Mouse (Mus musculus) cerebellum, adult 2 months (tissue): ENCODE measurements around the gene Eif4g3. TPM values are rescaled to one million over a fixed set of nuclear protein-coding genes. Genes with fewer than 3 reads are reported as not detected.

Source experiments
- DNase-seq, 2 experiments: peaks; one replicate each; pipeline ENCODE4 v3.0.0; 2021
- H3K27ac ChIP-seq: fragments of 200-500 bp; 2 replicates; pipeline ENCODE4 v1.5.1; 2012; ENCODE audit warnings: low read length, control low read depth, inconsistent platforms; ENCODE audit not compliant: insufficient read depth
- H3K27me3 ChIP-seq: fragments of 200-500 bp; 2 replicates; pipeline ENCODE4 v1.6.1; 2012; ENCODE audit warnings: inconsistent platforms, mild to moderate bottlenecking, low read length, moderate library complexity; ENCODE audit not compliant: control insufficient read depth, insufficient read depth
- H3K4me1 ChIP-seq: fragments of 200-500 bp; 2 replicates; pipeline ENCODE4 v1.6.1; 2011; ENCODE audit warnings: low read length; ENCODE audit not compliant: control insufficient read depth, insufficient read depth
- H3K4me3 ChIP-seq: fragments of 200-500 bp; replicated peaks from 2 replicates; pipeline ENCODE3; 2011; ENCODE audit warnings: mild to moderate bottlenecking, low read depth, low read length, control low read depth; ENCODE audit not compliant: insufficient read depth
- CTCF ChIP-seq: fragments of 200-500 bp; IDR thresholded peaks from 2 replicates; pipeline ENCODE4 v1.5.1; 2011; ENCODE audit warnings: low read depth, mild to moderate bottlenecking, control low read depth, low read length, moderate library complexity, borderline replicate concordance; ENCODE audit not compliant: insufficient read depth
- POLR2A ChIP-seq: fragments of 200-500 bp; IDR thresholded peaks from 2 replicates; pipeline ENCODE4 v1.6.1; 2011; ENCODE audit warnings: low read length, control low read depth, borderline replicate concordance; ENCODE audit not compliant: insufficient read depth
- WGBS: fragments of 180-500 bp; shearing (Covaris S2); methylation state at CpG from one replicate; pipeline ENCODE4 v1.1.7; 2018; 5-methylcytosine and 5-hydroxymethylcytosine counted together
- polyA plus RNA-seq: library from polyadenylated mRNA; depleted of rRNA; stranded (reverse); fragments of >200 nt; gene quantifications from 2 replicates; pipeline ENCODE4 v1.2.3, GENCODE M21; 2012

The Eif4g3 gene
- polyA plus RNA-seq, 1 experiment, result 156 TPM

DNA sequence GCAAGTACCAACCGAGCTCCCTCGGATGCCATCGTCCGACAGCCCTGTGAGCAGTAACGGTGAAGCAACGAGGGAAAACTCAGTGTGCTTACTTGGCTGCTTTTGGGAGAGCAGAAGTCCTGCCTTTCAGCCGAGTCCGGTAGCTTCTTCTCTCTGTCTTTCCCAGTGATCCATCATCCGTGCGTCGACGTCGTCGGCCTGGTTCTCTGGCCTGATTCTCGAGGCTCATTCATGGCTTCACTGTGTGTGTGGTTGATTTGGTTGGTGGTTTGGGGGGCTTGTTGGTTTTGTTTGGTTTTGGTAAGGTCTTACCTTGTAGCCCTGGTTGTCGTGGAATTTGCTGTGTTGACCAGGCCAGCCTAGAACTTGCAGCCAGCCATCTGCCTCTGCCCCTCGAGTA lies 145.0 kb downstream of the Eif4g3 start:
- H3K27me3 ChIP-seq, result no peaks in the 10 kb centered on the region
- 83% methylated on average over 17 of the region's 17 CpGs for WGBS
- no peak for DNase-seq
- H3K4me3 ChIP-seq, result no peak overlapping the region
- TF ChIP-seq CTCF (no peak), POLR2A (no peak)
- peaks cover 7% of the 10 kb centered on the region for H3K4me1 ChIP-seq
- no peak overlapping the region for H3K27ac ChIP-seq

DNA sequence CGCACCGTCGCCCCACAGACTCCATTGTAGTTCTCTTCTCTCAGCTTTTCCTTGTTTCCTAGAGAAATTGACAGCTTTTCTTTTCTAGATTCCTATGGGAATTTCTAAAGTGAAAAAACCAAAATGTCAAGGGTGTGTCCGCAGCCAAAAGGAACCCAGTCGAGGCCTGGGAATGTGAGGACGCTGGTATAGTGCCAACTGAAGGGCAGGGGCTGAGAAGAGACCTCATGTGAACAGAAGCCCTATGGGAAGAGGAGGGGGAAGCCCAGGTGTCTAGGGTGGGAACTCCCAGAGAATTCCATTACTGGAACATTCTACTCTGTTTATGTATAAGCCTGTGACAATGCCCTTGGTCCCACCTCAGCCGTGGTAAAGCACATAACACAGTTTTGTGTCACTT lies 145.4 kb downstream of the Eif4g3 start:
- Histone ChIP-seq H3K4me1 (peaks cover 6% of the 10 kb centered on the region), H3K27ac (no peak overlapping the region), H3K27me3 (no peaks in the 10 kb centered on the region), H3K4me3 (no peak overlapping the region)
- 71% methylated on average over 7 of the region's 7 CpGs for WGBS
- DNase-seq, result no peak
- TF ChIP-seq POLR2A (no peak), CTCF (no peak)

DNA sequence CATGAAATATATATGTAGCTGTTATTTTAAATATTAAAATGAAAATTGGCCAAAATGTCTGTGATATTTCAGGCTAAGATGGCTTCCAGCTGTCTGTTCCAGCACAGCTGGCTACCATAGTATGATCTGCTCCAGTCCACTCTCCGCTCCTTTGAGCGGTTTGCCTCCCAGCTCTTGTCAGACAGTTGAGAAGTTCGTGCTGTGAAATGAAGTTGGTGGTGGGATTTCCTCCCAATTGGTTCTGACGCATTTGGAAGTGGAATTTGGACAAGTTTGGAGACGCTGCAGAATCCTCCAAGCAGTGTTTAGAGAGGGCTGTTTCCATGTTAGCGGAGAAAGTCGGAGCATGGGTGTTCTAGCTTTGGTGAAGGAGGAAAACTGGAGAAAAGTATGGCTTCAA lies 148.5 kb downstream of the Eif4g3 start:
- Histone ChIP-seq H3K4me1 (peaks cover 3% of the 10 kb centered on the region), H3K4me3 (no peak overlapping the region), H3K27me3 (no peaks in the 10 kb centered on the region), H3K27ac (no peak overlapping the region)
- 87% methylated on average over 7 of the region's 7 CpGs for WGBS
- TF ChIP-seq POLR2A, result no peak
- no peak for TF ChIP-seq CTCF
- DNase-seq, result no peak

DNA sequence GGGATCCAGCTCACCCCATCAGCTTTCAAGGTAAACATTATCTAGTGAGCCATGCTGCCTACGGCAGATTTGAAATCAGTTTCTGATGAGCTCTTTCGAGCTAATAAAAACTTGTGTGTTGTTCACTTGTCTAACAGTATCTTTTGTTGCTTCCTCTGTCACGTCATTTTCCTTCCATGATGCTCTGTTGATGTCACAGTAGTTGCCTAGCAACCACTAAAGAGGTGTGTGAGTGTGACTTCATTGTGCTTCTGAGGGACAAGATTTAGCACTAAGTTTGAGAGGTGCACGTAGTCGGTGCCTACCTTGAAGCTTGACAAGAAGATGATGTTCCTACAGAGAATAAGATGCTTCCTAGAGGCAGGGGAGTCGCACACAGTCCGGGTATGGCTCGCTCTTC lies 154.4 kb downstream of the Eif4g3 start:
- no peaks in the 10 kb centered on the region; the same call in 1 of the 2 replicates for H3K4me1 ChIP-seq
- WGBS, result 77% methylated on average over 8 of the region's 8 CpGs
- no peaks in the 10 kb centered on the region for H3K27me3 ChIP-seq
- H3K27ac ChIP-seq, result no peak overlapping the region
- no peak for DNase-seq
- no peak overlapping the region for H3K4me3 ChIP-seq
- TF ChIP-seq POLR2A (no peak), CTCF (no peak)

DNA sequence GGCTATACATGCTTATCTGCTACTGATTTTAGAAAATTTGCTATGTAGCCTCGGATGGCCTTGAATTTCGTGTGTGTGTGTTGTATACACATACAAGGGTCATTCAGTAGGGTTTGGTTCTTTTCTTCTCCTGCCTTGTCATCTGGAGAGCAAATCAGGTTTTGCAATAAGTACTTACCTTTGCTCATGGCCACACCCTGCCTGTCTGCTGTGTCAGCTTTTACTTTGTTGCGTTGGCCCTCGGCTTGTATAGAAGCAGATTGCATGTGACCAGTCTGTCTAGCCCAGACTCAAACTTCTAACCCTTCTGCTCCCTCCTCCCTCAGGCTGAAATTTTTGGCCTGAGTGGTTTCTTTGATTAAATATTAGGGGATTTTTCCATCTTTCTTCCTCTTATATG lies 157.2 kb downstream of the Eif4g3 start:
- DNase-seq, result no peak
- WGBS, result 74% methylated on average over 4 of the region's 4 CpGs
- no peaks in the 10 kb centered on the region for H3K4me1 ChIP-seq
- H3K4me3 ChIP-seq, result no peak overlapping the region
- no peak overlapping the region for H3K27ac ChIP-seq
- TF ChIP-seq CTCF (no peak), POLR2A (no peak)
- no peaks in the 10 kb centered on the region for H3K27me3 ChIP-seq

DNA sequence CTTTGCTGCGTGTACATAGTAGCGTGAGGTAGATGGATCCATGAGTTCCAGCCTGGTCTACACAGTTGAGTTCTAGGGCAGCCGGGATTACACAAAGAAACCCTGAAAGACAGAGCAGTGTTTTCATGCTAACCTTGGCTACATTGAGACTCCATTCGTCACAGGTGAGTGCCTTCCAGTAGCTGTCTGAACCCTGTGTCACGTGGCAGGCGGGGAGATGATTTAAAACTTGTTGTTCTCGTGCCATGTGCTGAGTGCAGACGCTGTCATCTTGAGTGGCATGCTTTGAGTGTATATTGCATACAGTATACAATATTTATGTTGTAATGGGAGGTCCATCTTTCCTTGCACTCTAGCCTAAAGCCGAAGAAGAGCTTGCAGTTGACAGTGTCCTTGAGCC lies 158.4 kb downstream of the Eif4g3 start:
- DNase-seq, result no peak
- Histone ChIP-seq H3K27me3 (no peaks in the 10 kb centered on the region), H3K4me3 (no peak overlapping the region), H3K4me1 (no peaks in the 10 kb centered on the region), H3K27ac (no peak overlapping the region)
- TF ChIP-seq POLR2A, result no peak
- 87% methylated on average over 9 of the region's 9 CpGs for WGBS

DNA sequence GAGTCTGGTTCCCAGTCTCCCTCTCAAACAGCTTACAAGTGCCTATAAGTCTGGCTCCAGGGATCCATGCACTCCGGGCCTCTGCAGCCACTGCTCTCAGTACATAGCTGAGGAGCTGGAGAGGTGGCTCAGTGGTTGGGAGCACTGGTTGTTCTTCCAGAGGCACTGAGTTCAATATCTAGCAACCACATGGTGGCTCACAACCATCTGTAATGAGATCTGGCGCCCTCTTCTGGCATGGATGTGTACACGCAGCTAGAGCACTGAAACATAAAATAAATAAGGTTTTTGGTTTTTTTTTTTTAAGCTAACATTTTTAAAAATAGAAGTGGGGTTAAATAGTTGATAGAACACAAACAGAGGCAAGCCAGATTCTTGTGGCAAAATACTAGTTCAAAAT lies 161.2 kb downstream of the Eif4g3 start:
- no peak overlapping the region for H3K27ac ChIP-seq
- WGBS, result 53% methylated on average over 3 of the region's 3 CpGs
- H3K27me3 ChIP-seq, result no peaks in the 10 kb centered on the region
- H3K4me3 ChIP-seq, result no peak overlapping the region
- TF ChIP-seq POLR2A, result no peak
- TF ChIP-seq CTCF, result peak; percentile 63
- DNase-seq, result no peak
- no peaks in the 10 kb centered on the region for H3K4me1 ChIP-seq

DNA sequence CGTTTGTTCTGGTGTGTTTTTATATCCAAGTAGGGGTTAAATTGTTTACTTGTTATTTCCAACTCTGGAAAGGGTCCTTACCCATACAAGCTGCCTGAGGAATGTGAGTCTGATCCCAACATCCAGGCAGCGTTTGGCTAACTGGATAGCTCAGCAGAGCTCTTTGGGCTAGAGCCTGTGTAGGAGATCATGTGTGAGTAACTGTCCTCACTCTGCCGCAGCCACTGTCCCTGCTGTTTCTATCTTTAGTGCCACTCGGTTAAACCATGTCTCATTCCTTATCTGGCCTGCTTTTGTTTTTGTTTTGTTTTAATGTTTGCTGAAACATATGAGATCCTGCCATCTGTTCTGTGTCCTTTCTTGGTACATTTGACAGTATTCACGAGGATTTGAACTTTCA lies 168.1 kb downstream of the Eif4g3 start:
- Histone ChIP-seq H3K27me3 (no peaks in the 10 kb centered on the region), H3K27ac (no peak overlapping the region), H3K4me1 (peaks cover 7% of the 10 kb centered on the region), H3K4me3 (no peak overlapping the region)
- TF ChIP-seq CTCF, result no peak
- no peak for TF ChIP-seq POLR2A
- no peak for DNase-seq
- 34% methylated on average over 5 of the region's 5 CpGs for WGBS
